Mouse (Mus musculus) lung, embryonic 16.5 days (tissue): Measurements from ENCODE around the gene Lrrc4. TPM values are rescaled to one million over a fixed set of nuclear protein-coding genes. Genes with fewer than 3 reads are reported as not detected.

Experiments used
- ATAC-seq: fragments of 200-750 bp; cut with Nextera tagmentation; 2 replicates; pipeline ENCODE4 v1.8.0; 2017; ENCODE audit warnings: low read depth, mild to moderate bottlenecking, moderate library complexity
- H3K27ac ChIP-seq: fragments of 300-500 bp; sonication (generic); 2 replicates; pipeline ENCODE4 v1.5.1; 2014; ENCODE audit warnings: mild to moderate bottlenecking, control low read depth, low read length
- H3K27me3 ChIP-seq: fragments of 300-500 bp; sonication (generic); 2 replicates; pipeline ENCODE4 v1.6.1; 2014; ENCODE audit warnings: low read depth, low read length, mixed read lengths; ENCODE audit not compliant: control insufficient read depth, insufficient read depth
- H3K36me3 ChIP-seq: fragments of 300-500 bp; sonication (generic); 2 replicates; pipeline ENCODE4 v1.6.1; 2014; ENCODE audit warnings: low read length; ENCODE audit not compliant: control insufficient read depth, insufficient read depth
- H3K4me1 ChIP-seq: fragments of 300-500 bp; sonication (generic); replicated peaks from 2 replicates; pipeline ENCODE4 v1.6.1; 2014; ENCODE audit warnings: low read length, mixed read lengths; ENCODE audit not compliant: control insufficient read depth, insufficient read depth
- H3K4me2 ChIP-seq: fragments of 300-500 bp; sonication (generic); 2 replicates; pipeline ENCODE4 v1.6.1; 2014; ENCODE audit warnings: low read depth, low read length, control low read depth
- H3K4me3 ChIP-seq: fragments of 300-500 bp; sonication (generic); 2 replicates; pipeline ENCODE4 v1.5.1; 2014; ENCODE audit warnings: mild to moderate bottlenecking, low read length, control low read depth
- H3K9ac ChIP-seq: fragments of 300-500 bp; sonication (generic); 2 replicates; pipeline ENCODE4 v1.6.1; 2014; ENCODE audit warnings: low read length, control low read depth
- H3K9me3 ChIP-seq: fragments of 300-500 bp; sonication (generic); 2 replicates; pipeline ENCODE4 v1.6.1; 2016; ENCODE audit warnings: low read length; ENCODE audit not compliant: control insufficient read depth
- WGBS: fragments of 180-500 bp; shearing (Covaris S2); extraction: QIAGEN DNeasy Blood & Tissue Kit; methylation state at CpG from one replicate; pipeline ENCODE4 v1.1.7; 2014; 5-methylcytosine and 5-hydroxymethylcytosine counted together
- polyA plus RNA-seq: library from polyadenylated mRNA; unstranded; fragments of >200 nt; fragmentation: Nextera tagmentation; extraction: Ambion mirVana; gene quantifications from 2 replicates; pipeline ENCODE4 v1.2.1, GENCODE M21; 2015

The Lrrc4 gene
- polyA plus RNA-seq, 1 experiment from 2014 or later = 0.19 TPM

DNA sequence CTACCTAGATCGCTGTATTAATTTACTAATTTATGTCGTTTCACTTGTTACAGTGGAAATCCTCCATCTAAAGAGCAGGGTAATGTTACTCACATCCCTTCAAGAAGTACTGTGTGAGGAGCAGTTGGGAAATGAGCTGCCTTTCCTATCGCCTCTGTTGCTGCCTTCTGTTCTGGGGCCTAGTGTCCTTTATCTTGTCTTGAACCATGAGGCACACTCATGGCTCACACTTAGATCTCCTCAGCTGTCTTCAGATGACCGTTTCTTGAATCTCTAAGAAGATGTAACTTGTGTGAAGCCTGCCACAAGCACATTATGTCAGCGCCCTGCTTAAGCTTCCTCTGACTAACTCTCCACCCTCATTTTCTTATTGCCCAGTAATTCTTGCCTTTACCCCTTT is 209.6 kb downstream of the Lrrc4 start:
- Histone ChIP-seq H3K36me3 (no peaks in the 10 kb centered on the region), H3K9ac (no peak overlapping the region), H3K9me3 (no peaks in the 10 kb centered on the region), H3K27ac (peak overlapping the region; percentile 51), H3K4me2 (no peak overlapping the region), H3K4me1 (peaks cover 24% of the 10 kb centered on the region), H3K27me3 (no peaks in the 10 kb centered on the region), H3K4me3 (no peak overlapping the region)
- WGBS = 77% methylated on average over 5 of the region's 5 CpGs
- no peak for ATAC-seq

DNA sequence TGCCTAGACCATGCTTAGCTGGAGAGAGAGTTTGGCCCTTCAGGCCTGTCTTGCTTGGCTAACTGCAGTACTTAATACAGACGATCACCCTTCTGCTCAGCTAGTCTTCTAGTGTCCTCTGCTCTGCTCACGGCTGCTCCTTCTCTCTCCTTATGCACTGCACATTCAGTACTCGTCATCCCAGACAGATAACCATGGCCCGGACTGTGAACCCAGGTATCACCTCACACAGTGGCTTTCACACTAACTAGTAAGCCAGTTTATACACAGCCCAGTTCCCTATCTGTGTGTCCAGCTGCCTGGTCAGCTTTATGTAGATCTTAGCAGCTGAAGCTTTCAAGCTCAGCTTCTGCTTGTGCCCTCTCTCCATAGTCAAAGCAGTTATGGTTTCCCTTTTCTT is 210.1 kb downstream of the Lrrc4 start:
- H3K9me3 ChIP-seq = no peaks in the 10 kb centered on the region
- H3K27me3 ChIP-seq = no peaks in the 10 kb centered on the region
- H3K4me2 ChIP-seq = no peak overlapping the region
- no peak overlapping the region for H3K9ac ChIP-seq
- H3K4me3 ChIP-seq = no peak overlapping the region
- H3K4me1 ChIP-seq = peaks cover 24% of the 10 kb centered on the region
- 79% methylated on average over 4 of the region's 4 CpGs for WGBS
- ATAC-seq = no peak
- no peak overlapping the region for H3K27ac ChIP-seq
- no peaks in the 10 kb centered on the region for H3K36me3 ChIP-seq

GRCm38 (mm10) chr6:28618751-28619153 is 212.8 kb downstream of the Lrrc4 start:
- no peaks in the 10 kb centered on the region for H3K9me3 ChIP-seq
- no peak overlapping the region for H3K4me2 ChIP-seq
- no peaks in the 10 kb centered on the region for H3K27me3 ChIP-seq
- no peak overlapping the region for H3K4me3 ChIP-seq
- ATAC-seq = peak; percentile 62
- H3K27ac ChIP-seq = no peak overlapping the region; the same call in 1 of the 2 replicates
- WGBS = 18% methylated on average over 7 of the region's 7 CpGs
- peaks cover 24% of the 10 kb centered on the region for H3K4me1 ChIP-seq
- H3K36me3 ChIP-seq = no peaks in the 10 kb centered on the region
- H3K9ac ChIP-seq = no peak overlapping the region

DNA sequence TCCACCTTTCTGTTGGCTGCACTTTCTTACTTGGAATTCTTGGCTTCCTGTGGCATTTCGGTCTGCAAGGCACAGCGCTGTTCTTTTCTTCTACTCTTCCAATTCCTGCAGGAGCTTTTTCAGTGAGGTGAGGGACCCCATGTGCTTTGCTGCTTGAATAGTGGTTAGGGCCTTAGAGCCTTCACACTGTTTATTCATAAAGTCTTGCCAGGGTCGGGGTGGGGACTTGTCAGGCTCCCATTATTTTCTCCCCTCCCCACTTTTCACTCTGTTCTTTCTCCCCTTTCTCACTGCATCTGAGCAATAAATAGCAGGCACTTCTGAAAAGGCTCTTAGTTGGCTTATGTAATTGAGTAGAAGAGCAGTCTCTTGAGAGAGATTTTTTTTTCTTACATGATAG is 213.2 kb downstream of the Lrrc4 start:
- Histone ChIP-seq H3K4me2 (no peak overlapping the region), H3K27me3 (no peaks in the 10 kb centered on the region), H3K27ac (peak overlapping the region; percentile 13; the same call in 1 of the 2 replicates), H3K36me3 (no peaks in the 10 kb centered on the region), H3K4me3 (no peak overlapping the region), H3K9ac (no peak overlapping the region), H3K4me1 (peaks cover 24% of the 10 kb centered on the region), H3K9me3 (no peaks in the 10 kb centered on the region)
- 45% methylated on average over 3 of the region's 3 CpGs for WGBS
- ATAC-seq = 0 out of 2 replicates have a peak, but pooled peaks have one; percentile 9

- Histone ChIP-seq H3K4me2 (no peak overlapping the region), H3K27ac (no peak overlapping the region), H3K4me1 (peaks cover 16% of the 10 kb centered on the region), H3K27me3 (no peaks in the 10 kb centered on the region), H3K9ac (no peak overlapping the region), H3K36me3 (no peaks in the 10 kb centered on the region), H3K4me3 (no peak overlapping the region), H3K9me3 (no peaks in the 10 kb centered on the region)
- no peak for ATAC-seq
- 72% methylated on average over 3 of the region's 3 CpGs for WGBS
Observed at GRCm38 (mm10) chr6:28615966-28616365, 215.6 kb downstream of the Lrrc4 start.

GRCm38 (mm10) chr6:28615408-28615807 is 216.1 kb downstream of the Lrrc4 start:
- H3K27ac ChIP-seq = no peak overlapping the region
- WGBS = 76% methylated on average over 3 of the region's 3 CpGs
- no peaks in the 10 kb centered on the region for H3K9me3 ChIP-seq
- no peaks in the 10 kb centered on the region for H3K27me3 ChIP-seq
- ATAC-seq = no peak
- H3K4me3 ChIP-seq = no peak overlapping the region
- no peak overlapping the region for H3K4me2 ChIP-seq
- peaks cover 16% of the 10 kb centered on the region for H3K4me1 ChIP-seq
- H3K36me3 ChIP-seq = no peaks in the 10 kb centered on the region
- H3K9ac ChIP-seq = no peak overlapping the region

DNA sequence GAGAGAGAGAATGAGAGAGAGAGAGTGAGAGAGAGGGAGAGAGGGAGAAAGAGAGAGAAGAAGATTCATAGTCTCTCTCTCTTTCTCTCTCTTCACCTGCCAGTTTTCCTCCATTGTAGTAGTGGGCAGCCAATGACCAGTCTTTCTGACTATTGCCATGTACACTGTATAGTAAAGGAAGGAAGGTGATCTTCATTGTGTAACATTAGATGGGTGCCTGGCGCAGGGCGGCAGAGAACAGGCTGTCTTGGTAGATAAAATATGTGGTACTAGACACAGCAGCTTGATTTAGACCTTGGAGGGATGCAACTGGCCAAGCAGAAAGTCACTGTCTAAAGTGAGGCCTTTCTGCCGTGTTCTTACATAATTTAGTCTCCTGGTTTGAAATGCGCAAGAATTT is 216.7 kb downstream of the Lrrc4 start:
- H3K4me2 ChIP-seq = no peak overlapping the region
- ATAC-seq = no peak
- no peaks in the 10 kb centered on the region for H3K9me3 ChIP-seq
- no peak overlapping the region for H3K9ac ChIP-seq
- no peaks in the 10 kb centered on the region for H3K36me3 ChIP-seq
- H3K4me3 ChIP-seq = no peak overlapping the region
- H3K4me1 ChIP-seq = peaks cover 16% of the 10 kb centered on the region
- 89% methylated on average over 4 of the region's 4 CpGs for WGBS
- no peak overlapping the region for H3K27ac ChIP-seq
- no peaks in the 10 kb centered on the region for H3K27me3 ChIP-seq

GRCm38 (mm10) chr6:28613441-28613840 is 218.1 kb downstream of the Lrrc4 start:
- no peaks in the 10 kb centered on the region for H3K36me3 ChIP-seq
- no peak overlapping the region for H3K27ac ChIP-seq
- no peak overlapping the region for H3K4me2 ChIP-seq
- no peak for ATAC-seq
- peaks cover 5% of the 10 kb centered on the region for H3K4me1 ChIP-seq
- 79% methylated on average over 4 of the region's 4 CpGs for WGBS
- no peak overlapping the region for H3K9ac ChIP-seq
- H3K27me3 ChIP-seq = no peaks in the 10 kb centered on the region
- H3K4me3 ChIP-seq = no peak overlapping the region
- no peaks in the 10 kb centered on the region for H3K9me3 ChIP-seq
